Mouse (Mus musculus) heart, adult 18-20 months (tissue): ENCODE results near the gene Synm. TPM values are rescaled to one million over a fixed set of nuclear protein-coding genes. Genes with fewer than 3 reads are reported as not detected.

Experiments
- DNase-seq, 2 experiments: peaks; one replicate each; pipeline ENCODE4 v3.0.0; 2021 to 2022; ENCODE audit warnings: mixed read lengths in 1 of 2
- total RNA-seq, 2 experiments: library from RNA; stranded (reverse); gene quantifications; 2 replicates each; pipeline ENCODE4 v1.2.3; 2021

The Synm gene
- total RNA-seq, 2 experiments from 2014 or later = 9.6 to 10.6 TPM

DNA sequence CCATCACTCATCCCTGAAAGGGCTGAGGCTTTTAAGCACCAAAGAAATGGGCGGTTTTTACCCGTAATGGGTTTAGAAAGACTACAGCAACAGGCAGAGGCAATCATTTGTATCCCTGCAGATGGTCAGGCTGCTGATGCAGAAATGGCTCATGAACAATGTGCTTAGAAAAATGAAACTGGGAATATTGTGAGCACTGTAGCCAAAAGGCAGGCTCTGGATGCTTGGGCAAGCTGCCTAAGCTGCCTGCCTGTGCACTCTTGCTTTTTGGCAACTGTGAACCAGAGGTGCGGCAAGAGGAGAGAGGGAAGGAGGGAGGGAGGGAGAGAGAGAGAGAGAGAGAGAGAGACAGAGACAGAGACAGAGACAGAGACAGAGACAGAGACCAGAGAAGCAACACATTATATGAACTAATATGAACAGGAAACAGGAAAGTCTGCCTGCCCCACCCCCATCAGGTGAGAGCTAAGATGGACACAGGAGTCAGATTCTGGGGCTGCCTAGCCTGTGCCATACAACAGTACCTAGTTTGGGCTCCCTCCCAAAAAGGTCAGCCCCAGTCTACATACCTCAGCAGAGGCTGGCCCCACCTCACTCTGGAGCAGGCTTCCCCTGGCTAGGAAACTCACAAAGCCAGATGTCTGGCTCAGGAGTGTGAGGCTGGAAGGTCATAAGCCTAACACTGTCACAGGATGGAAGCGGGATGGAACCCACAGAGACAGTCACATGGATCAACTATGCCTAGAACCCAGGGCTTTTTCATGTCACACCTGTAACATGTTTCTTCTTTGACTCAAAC, 9.9 kb downstream of the Synm start:
- no peak for DNase-seq

DNA sequence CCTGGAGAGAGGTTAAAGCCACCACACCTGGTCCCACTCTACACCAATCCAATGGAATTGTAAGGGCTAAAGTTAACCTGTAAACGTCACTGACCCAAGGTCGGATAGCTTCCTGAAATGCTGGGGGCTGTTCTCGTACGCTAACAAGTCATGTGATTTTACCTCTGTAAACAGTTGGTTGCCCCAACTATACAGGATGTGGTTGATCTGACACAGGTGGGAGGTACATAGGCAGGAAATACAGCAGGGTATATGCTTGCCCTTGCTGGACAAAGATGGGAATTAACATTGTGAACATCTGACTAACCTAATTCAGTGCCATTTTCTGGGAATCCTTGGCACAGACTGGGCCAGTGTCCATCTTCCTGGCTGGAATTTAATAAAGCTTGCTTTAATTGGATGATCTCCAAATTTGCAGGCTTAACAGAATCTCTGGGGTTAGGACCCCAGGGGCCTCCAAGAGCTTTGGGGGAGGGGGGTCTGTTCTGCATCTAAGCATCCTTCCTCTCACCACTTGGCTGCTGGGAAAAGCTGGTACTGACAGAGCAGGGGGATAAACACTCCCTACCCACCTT, 11.7 kb downstream of the Synm start:
- no peak for DNase-seq

DNA sequence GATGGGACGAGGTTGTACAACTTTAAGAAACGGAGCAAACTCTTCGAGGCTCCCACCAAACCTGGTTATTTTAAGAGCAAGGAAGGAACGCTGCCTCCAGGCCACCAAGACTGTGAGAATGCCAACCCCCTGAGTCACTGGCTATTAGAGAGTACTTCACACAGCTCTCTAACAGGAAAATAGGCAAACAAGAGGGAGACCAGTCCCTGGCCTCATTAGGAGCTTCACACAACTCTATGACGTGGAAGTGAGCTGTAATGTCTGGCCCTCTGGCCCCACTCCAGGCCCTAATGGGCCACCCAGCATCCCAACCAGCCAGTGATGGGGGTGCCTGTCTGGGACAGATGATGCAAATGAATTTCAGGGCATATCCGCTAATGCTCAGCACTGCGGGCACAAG, 17.8 kb downstream of the Synm start:
- DNase-seq = peak; percentile 47 to 58

DNA sequence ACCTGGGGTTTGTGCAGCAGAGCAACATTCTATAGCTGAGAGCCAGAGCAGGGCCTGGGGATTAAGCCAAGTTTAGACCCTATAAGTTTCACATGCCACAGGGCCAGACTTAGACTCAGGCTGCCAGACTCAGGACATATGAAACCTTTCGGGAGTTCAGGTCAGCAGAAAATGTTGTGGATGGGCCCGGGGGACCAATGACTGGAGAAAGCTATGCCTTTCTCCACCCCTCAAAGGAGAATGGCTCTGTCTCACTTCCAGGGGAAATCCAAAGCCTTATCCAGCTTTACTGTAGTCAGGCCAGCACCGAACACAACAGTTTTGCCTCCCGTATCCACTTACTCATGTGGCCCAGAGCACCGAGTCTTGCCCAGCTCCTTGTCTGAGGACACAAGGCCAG, 18.7 kb downstream of the Synm start:
- DNase-seq = peak in 1 of 2 experiments; percentile 52

DNA sequence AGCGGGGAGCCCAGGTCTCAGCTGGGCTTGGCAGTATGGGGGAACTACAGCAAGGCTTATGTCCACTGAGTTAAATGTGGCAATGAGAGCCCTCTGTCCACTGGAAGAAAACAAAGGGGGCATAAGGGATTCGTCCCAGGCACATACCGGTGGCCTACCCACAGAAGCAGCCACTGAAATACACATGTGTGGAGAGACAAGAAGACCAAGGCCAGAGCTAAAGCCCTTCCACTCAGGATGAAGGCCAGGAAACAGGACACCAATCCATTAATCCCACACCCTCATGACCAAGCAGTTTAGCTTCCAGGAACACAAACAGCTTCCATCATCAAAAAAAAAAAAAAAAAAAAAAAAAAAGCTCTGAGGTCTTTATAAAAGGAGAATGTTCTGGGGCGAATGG, 19.2 kb downstream of the Synm start:
- peak in 1 of 2 experiments; percentile 41 for DNase-seq

DNA sequence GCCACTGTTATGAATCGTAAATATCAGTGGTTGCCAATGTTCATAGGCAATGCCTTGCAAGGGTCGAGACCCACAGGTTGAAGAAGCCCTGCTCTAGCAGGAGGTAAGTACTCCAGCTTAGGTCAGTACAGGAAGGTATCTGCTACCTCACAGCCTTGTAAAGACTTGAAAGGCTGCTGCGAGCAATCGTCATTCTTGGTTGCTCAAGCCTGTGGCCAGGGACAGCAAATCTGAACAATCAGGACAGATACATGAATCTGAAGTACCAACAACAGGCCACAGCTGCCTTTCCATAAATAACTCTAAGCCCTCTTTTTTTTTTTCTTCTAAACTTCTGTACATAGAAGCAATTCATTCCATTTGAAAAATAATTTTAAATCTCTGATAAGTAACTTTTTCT, 27.3 kb downstream of the Synm start:
- no peak for DNase-seq

DNA sequence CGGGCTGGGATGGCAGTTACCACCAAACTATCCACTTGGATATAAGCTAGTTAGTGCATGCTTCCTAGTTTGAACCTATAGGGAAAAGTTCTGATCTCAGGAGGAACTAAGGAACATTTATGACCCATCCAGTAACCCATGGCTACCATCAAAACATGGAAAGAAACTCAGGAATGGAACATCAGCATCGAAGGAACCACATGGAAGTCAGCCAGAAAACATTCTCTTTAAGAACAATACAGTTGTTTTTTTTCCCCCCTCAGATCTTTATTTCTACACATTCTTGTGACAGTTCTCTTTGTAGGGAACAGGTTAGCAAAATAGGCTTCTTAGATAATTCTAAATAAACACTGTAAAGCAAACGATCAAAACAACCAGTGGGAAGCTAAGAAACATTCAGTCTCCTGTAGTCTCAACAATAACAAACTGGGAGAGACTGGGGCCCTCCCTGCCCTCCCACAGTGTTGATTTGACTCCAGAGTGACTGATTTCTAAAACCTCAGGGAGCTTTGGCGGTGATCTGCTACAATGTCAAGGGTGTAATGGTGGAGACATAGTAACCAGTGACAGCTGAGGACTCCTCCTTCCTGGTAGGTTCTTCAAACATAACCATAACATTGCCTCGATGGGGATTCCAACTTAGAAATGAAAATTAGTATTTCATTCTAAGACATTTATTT, 29.0 kb downstream of the Synm start:
- DNase-seq = no peak

DNA sequence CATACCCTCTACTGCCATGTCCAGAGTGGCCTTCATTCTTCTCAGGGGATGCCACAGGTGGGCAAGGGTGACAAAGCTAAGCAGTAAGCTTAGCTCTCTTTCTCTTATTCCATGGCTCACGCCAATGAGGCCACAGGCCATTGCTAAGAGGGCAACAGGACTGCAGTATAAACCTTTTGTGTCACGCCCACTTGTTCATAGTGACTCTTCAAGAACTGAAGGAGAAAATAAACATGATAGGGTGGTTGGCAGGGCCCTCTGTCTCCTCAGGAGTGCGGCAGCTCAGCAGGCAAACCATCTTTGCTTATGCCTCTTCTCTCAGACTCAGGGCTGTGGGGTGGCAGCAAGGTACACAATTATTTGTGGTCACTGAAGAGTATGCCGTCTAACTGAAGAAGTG, 30.7 kb downstream of the Synm start:
- DNase-seq = no peak

DNA sequence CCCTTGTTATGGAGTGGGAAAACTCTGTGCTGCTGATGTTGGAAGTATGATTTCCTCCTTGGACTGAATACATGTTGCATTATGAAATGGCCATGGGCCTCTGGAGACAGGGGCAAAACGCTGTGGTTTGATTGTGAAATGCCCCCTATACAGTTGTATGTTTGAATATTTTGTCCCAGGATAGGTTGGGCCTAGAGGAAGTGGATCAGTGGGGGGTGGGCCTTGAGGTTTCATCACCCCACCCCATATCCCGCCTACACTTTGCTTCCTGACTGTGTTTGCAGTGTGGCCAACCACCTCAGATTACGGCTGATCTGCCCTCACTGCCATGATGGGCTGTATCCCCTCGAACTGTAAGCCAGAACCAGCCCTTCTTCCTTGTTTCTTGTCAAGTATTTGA, 31.3 kb downstream of the Synm start:
- DNase-seq = no peak

DNA sequence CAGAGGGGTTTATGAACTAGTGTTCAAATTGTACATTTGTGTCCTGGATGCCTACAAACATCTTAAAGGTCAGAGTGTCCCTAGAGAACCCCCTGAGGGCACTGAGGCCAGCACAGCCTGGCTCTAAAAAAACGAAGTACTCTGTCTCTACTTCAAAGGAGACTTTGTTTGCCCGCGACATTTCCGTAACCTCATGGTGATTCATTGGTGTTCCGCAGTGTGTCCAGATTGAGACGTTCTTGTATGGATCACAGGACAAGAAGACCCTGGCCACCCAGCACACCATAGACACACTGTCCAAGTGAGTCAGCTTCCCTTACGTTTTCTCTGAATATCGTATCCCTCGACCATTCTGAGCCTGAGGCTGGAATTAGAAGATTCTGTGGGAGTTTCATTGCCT, 34.5 kb downstream of the Synm start:
- DNase-seq = no peak

DNA sequence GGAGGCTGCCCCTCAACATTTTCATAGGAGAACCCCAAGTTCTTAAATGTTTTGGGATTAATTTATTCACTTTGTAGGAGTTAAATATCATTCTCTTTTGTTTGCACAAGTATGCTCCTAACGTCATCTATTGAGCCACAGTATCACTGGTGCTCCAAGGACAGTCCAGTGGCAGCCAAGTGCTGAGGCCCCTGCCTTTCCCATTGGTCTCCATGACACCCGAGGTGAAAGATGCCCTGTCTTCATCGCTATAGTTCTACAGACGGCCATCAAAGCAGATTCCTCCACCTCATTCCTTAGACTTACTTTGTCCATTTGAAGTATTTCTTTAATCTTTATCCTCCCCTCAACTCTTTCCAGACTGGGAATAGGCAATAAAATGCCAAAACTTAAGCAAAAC, 35.0 kb downstream of the Synm start:
- no peak for DNase-seq

DNA sequence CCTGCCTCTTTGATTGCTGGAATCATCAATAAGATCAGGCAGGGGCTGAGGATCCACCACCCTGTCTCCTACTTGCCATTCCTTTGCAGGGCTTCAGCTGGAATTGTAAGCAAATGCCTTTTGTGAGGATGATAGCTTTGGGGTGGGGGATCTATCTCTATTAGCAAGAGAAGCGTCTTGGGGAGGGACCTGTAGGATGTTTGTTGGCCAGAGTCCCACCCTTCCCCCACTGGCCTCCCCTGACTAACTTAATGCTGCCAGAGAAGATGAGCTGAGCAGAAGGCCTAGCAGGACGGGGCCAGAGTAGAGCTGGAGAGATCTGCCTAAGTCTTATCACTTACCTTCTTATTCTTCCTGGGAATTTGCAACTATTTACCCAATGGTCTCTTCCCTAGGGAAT, 37.4 kb downstream of the Synm start:
- DNase-seq = no peak

DNA sequence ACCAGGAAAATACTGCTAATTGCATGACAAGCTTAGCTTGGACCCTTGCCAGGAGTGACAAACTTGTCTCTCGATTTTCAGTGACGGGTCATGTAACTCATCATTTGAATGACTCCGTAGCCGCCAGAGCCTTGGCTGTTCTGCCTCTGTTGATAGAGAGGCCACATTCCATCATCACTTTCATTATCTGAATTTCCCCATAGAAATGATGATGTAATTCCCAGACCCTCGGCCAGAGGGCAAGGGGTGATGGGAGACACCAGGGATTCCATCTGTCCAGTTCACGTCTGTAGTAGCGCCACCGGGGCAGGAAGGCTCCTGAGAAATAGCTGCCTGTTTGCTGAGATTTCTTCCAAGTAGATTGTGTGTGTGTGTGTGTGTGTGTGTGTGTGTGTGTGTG, 40.7 kb downstream of the Synm start:
- DNase-seq = peak; percentile 52 to 57

DNA sequence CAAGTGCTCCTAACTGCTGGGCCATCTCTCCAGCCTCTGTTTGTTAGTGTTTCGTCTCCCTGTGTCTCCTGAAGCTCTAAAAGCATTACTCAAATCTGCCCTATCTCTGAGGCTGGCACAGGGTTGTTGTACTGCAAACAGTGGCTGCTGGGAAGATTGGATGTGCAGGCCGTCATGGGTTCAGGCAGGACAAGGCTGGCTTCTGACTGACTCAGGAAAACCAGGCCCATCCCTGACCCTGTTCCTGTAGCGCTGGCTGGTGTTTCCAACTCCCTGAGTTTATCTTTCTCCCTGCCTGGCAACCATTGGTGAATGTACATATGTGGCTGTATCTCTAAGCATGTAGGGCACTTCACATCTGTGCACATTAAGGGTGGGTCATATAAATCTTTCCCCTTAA, 42.0 kb downstream of the Synm start:
- no peak for DNase-seq

DNA sequence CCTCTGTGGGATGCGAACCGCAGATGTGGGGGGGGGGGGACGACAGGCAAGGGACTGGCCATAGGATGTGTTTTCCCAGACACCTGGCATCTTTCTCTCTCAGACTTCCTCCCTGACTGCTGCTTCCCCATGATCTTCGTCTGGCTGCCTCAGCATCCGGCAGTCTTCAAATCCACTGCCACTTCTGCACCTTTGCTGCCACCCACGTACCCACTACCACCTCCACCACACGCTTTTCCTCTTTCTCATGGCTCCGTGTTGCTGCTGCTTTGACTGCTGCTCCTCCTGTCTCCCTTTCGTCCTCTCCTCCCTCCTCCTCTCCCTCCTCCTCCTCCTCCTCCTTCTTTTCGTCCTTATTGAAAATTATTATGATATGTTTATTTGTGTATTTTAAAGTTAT, 42.6 kb downstream of the Synm start:
- DNase-seq = no peak

DNA sequence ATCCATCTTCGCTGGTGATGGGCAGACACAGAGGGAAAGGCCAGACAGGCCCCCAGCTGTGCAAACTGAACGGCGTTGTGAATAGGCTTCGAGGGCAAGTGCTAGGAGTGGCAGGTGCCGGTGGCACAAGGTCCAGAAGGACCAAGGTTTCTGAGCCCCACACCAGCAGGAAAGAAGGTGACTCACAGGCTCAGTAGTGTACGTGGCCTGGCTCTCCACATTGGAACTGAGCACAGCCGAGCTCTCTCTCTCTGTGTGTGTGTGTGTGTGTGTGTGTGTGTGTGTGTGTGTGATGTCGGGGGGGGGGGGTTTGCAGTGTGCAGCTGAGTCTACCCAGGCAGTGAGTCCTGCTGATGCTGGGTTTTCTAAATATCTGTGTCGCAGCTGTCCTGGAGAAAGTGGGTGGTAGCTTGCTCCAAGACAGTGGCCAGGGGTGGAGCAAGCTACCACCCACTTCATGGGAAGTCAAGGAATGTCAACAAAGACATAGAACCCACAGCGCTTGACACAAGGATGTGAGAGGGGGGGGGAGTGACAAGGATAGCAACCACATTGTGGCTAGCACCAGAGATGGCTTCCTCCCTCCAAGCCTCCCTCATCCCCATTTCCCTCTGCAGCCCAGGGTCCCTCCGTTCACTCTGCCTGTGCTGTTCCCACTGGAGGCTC, 43.2 kb downstream of the Synm start:
- DNase-seq = peak in 1 of 2 experiments; percentile 35

DNA sequence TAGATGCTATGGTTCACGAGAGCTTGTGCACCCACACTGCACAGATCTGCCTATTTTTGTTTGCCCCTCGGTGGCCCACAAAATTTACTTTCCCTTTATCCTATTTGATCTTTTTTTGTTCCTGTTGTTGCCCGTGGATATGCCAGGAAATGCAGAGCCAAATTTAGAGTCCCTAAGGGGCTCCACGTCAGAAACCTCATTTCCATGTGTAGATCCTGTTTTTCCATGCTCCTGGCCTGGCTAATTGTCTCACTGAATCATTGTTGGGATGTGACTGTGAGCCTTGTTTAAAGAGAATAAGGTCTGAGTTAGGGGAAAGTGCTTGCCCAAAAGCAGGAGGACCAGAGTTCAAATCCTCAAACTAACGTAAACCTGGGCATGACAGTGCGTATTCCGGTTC, 44.4 kb downstream of the Synm start:
- peak; percentile 48 to 66 for DNase-seq

DNA sequence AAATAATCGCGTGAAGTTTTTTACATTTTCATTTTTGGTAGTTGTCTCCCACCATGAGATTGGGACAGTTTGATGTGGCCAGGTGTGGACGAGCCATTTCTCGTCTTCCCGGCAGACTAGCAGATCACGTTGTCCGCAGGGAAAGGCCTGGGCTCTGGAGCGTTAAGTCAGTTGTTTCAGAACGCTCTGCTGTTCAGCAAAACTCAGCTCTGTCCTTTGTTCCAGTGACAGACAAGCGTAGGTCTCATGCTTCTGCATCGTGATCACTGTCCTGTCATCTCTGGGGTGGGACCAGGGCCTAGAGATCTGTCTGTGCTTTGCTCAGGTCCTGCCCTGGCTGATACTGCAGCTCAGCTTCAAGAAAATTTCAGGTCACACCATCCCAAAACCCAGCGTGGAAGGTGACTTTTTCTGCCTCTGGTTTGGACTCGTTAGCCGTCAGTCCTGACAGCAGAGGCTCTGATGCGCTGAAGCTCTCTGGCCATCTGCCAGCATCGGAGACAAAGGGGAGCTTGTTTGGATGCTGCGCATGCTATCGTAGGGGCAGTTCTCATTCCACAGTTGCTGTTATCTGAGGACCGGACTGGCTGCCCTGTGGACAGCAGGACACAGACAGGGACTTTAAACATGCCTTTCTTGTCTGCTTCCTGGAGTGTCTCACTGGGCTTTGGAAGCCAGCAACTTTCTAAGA, 45.6 kb downstream of the Synm start:
- peak; percentile 48 to 51 for DNase-seq

DNA sequence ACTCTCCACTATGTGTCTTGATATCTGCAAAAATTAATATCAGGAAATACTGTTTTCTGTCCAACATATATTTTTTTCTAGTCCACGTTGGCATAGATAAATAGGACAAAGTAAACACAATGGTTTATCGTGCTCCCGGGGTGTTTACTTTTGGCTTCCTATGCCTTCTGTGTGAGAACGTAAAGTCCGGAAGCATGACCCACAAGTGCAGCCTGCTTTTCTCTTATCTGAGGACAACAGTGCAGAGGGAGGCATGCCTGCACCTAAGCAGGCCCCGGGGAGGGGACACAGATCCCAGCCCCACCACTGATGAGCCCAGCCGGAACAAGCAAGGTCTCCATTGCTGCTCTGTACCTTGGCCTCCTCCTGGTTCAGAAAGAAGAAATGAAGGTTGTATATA, 49.3 kb downstream of the Synm start:
- no peak for DNase-seq

DNA sequence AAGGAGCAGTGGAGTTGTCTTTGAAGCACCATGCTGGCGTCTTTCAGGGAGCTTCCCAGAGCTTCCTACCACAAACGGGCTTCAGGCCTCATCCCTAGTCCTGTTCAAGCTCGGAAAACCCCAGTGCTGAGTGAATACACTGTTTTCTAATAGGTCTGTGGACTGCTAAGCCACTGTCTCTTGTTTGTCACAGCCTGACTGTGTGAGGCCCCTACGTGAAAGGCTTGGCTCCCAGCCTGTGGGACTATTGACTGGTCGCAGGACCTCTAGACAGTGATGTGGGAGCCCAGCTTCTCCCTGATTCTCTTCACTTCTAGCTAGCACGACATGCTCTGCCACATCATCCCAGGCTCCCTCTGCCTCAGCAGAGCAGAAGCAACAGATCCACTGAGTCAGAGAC, 51.4 kb downstream of the Synm start:
- DNase-seq = no peak

DNA sequence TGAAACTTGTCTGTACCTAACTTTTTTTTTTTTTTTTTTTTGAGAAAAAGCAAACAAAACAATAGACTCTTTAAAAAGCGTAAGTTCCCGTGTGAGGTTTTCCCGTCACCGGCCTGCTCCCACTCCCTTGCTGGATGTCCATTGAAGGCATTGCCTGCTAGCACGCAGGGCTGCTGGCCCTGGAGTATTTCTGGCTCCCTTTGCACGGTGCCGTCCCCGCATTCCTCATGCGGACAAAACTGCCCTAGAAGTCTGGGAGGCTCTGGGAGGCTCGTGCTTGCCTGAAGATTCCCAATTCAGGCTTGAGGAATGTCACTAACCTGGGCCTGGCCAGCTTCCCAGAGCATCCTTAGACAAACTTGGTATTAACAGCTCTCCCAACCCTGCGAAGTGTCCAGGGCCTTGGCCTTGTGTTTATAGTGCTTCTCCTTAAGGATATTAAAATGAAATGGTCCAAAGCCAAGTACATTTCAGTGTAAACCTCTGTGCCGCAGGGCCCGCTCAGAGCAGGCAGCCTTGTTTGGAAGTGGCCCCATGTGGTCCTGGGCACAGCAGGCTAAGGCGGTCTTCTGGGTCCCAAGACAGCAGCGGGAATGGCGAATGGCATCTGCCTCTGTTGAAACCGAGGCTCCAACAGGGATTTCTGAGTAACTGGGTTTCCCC, 58.2 kb downstream of the Synm start:
- no peak for DNase-seq

DNA sequence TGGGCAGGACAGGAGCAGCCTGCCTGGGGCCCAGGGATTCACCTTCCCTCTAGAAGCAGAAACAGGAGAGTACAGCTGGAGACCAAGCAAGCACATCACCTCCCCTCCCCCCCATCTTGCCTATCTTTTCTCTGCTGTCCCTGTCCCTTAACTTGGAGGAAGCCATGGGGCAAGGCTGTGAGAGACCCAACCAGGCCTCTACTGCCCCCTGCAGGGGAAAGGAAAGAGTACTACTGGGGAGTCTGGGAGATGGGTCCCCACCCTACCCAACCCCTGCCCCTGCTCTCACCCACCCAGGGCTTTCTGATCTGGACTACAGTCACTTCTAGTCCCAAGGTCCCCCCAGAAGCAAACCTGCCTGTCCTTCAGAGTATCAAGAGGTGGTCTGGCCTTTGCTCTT, 58.7 kb downstream of the Synm start:
- DNase-seq = peak; percentile 53 to 69
